Mouse (Mus musculus): ENCODE measurements around the gene Caml.

DNA sequence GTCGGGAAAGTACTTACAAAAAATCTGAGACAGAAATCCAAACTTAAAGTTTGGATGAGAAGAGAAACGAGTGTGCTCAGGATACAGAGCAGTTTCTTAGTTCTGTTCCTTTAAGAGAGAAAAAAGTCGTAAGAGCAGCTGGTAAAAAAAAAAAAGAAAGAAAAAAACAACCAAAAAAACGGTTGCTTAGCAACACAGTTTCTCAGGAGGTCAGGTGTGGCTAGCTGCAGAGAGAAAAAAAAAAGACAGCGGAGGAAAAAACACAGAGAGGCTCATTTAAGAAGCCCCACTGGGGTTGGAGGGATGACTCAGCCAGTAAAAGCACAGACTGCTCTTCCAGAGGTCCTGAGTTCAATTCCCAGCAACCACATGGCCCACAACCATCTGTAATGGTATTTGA is 48.5 kb upstream of the Caml start:
- no peak for TF ChIP-seq POLR2A (IDR thresholded peaks at IDR 0.05; ENCODE audit: low read depth, low read length)
- no peak for TF ChIP-seq HCFC1 (IDR thresholded peaks at IDR 0.05; ENCODE audit: low read depth, low read length)
- peak; percentile 97 for TF ChIP-seq ZNF384 (IDR thresholded peaks at IDR 0.05; ENCODE audit: low read depth, low read length)
- TF ChIP-seq MAX (IDR thresholded peaks at IDR 0.05; ENCODE audit: low read length) = no peak
- no peak for TF ChIP-seq IRF4 (IDR thresholded peaks at IDR 0.05; ENCODE audit: low read depth, low read length)
- TF ChIP-seq UBTF (IDR thresholded peaks at IDR 0.05; ENCODE audit: low read depth, low read length) = no peak
- no peak for TF ChIP-seq CTCF (conservative IDR thresholded peaks at IDR 0.05 in 1 of 2, IDR thresholded peaks at IDR 0.05 in 1 of 2; ENCODE audit: low read depth in 2 of 2, low read length in 2 of 2)
- no peak for TF ChIP-seq USF1 (IDR thresholded peaks at IDR 0.05; ENCODE audit: low read depth, low read length)
- no peak for TF ChIP-seq EP300 (IDR thresholded peaks at IDR 0.05; ENCODE audit: low read length)
- no peak for TF ChIP-seq ELF1 (IDR thresholded peaks at IDR 0.05; ENCODE audit: low read depth, low read length)
- no peak for TF ChIP-seq NELFE (IDR thresholded peaks at IDR 0.05; ENCODE audit: low read depth, low read length)
